Mouse (Mus musculus) olfactory bulb, adult 2 months (tissue): ENCODE data around the gene Gm42421. TPM values are rescaled to one million over a fixed set of nuclear protein-coding genes. Genes with fewer than 3 reads are reported as not detected.

Source experiments
- H3K27ac ChIP-seq: fragments of 200-500 bp; 2 replicates; pipeline ENCODE4 v1.5.1; 2012; ENCODE audit warnings: low read depth, low read length; ENCODE audit not compliant: insufficient read depth
- H3K4me1 ChIP-seq: fragments of 200-500 bp; 2 replicates; pipeline ENCODE4 v1.6.1; 2012; ENCODE audit warnings: low read length; ENCODE audit not compliant: control insufficient read depth, insufficient read depth
- H3K4me3 ChIP-seq: fragments of 200-500 bp; 2 replicates; pipeline ENCODE4 v1.5.1; 2012; ENCODE audit warnings: mild to moderate bottlenecking, low read depth, low read length, moderate library complexity; ENCODE audit not compliant: insufficient read depth
- CTCF ChIP-seq: fragments of 200-500 bp; IDR thresholded peaks from 2 replicates; pipeline ENCODE4 v1.5.1; 2012; ENCODE audit warnings: low read depth, mild to moderate bottlenecking, low read length, moderate library complexity; ENCODE audit not compliant: insufficient read depth
- POLR2A ChIP-seq: fragments of 200-500 bp; IDR thresholded peaks from 2 replicates; pipeline ENCODE4 v1.6.1; 2012; ENCODE audit warnings: mild to moderate bottlenecking, low read depth, low read length, moderate library complexity; ENCODE audit not compliant: insufficient read depth
- WGBS: fragments of 180-500 bp; shearing (Covaris S2); methylation state at CpG from one replicate; pipeline ENCODE4 v1.1.7; 2018; 5-methylcytosine and 5-hydroxymethylcytosine counted together
- polyA plus RNA-seq: library from polyadenylated mRNA; stranded (reverse); fragments of >200 nt; gene quantifications from 2 replicates; pipeline ENCODE4 v1.2.4, GENCODE M21; 2012; ENCODE audit warnings: low replicate concordance; ENCODE audit not compliant: missing spikeins, insufficient read depth, insufficient read length

The Gm42421 gene
- polyA plus RNA-seq, 1 experiment, result not detected

GRCm38 (mm10) chr5:143909417-143910400, 18.3 kb upstream of the Gm42421 start, which contains the start of the genes Aimp2 and Pms2:
TSS of gene Aimp2 (minus strand) at chr5:143909847.
TSS of gene Pms2 (plus strand) at chr5:143909964.
- no peak for TF ChIP-seq CTCF
- H3K4me3 ChIP-seq, result peak within 1 kb of the TSS; percentile 82
- peak within 1 kb of the TSS; percentile 43 for H3K27ac ChIP-seq
- WGBS, result under 1% methylated on average over 70 of the region's 70 CpGs
- peaks cover 3% of the 10 kb centered on the region for H3K4me1 ChIP-seq

GRCm38 (mm10) chr5:143916221-143916620, 11.8 kb upstream of the Gm42421 start:
- TF ChIP-seq POLR2A (no peak), CTCF (no peak)
- Histone ChIP-seq H3K27ac (no peak overlapping the region), H3K4me3 (no peak overlapping the region), H3K4me1 (no peaks in the 10 kb centered on the region)
- 93% methylated on average over 9 of the region's 9 CpGs for WGBS

- no peaks in the 10 kb centered on the region for H3K4me1 ChIP-seq
- H3K27ac ChIP-seq, result no peak overlapping the region
- H3K4me3 ChIP-seq, result no peak overlapping the region
- WGBS, result 41% methylated on average over 5 of the region's 5 CpGs
- TF ChIP-seq CTCF, result no peak
- no peak for TF ChIP-seq POLR2A
Measured at GRCm38 (mm10) chr5:143917418-143917817, 10.6 kb upstream of the Gm42421 start.

- TF ChIP-seq POLR2A (no peak), CTCF (no peak)
- Histone ChIP-seq H3K27ac (no peak overlapping the region), H3K4me1 (no peaks in the 10 kb centered on the region), H3K4me3 (no peak overlapping the region)
- 94% methylated on average over 3 of the region's 3 CpGs for WGBS
Measured at GRCm38 (mm10) chr5:143918120-143918519, 9.9 kb upstream of the Gm42421 start.

- H3K4me1 ChIP-seq, result no peaks in the 10 kb centered on the region
- no peak for TF ChIP-seq CTCF
- TF ChIP-seq POLR2A, result no peak
- 91% methylated on average over 6 of the region's 6 CpGs for WGBS
- no peak overlapping the region for H3K27ac ChIP-seq
- H3K4me3 ChIP-seq, result no peak overlapping the region
Measured at GRCm38 (mm10) chr5:143924781-143925452, 3.1 kb upstream of the Gm42421 start.

GRCm38 (mm10) chr5:143929291-143929690, 1.3 kb downstream of the Gm42421 start:
- Histone ChIP-seq H3K27ac (no peak overlapping the region), H3K4me3 (no peak overlapping the region), H3K4me1 (peaks cover 4% of the 10 kb centered on the region; the same call in 1 of the 2 replicates)
- WGBS, result 95% methylated on average over 4 of the region's 4 CpGs
- TF ChIP-seq CTCF (no peak), POLR2A (no peak)

GRCm38 (mm10) chr5:143930656-143931055, 2.7 kb downstream of the Gm42421 start:
- WGBS, result 94% methylated on average over 12 of the region's 12 CpGs
- H3K27ac ChIP-seq, result no peak overlapping the region

GRCm38 (mm10) chr5:143931863-143932580, 4.0 kb downstream of the Gm42421 start:
- TF ChIP-seq POLR2A (no peak), CTCF (no peak)
- H3K4me3 ChIP-seq, result no peak overlapping the region
- H3K4me1 ChIP-seq, result peaks cover 7% of the 10 kb centered on the region
- no peak overlapping the region for H3K27ac ChIP-seq
- WGBS, result 81% methylated on average over 6 of the region's 6 CpGs

More at GRCm38 (mm10) chr5:143930656-143931055, 2.7 kb downstream of the Gm42421 start:
- TF ChIP-seq CTCF, result no peak
- no peak for TF ChIP-seq POLR2A
- Histone ChIP-seq H3K4me1 (peaks cover 4% of the 10 kb centered on the region; the same call in 1 of the 2 replicates), H3K4me3 (no peak overlapping the region)
